Mouse (Mus musculus) left cerebral cortex, postnatal 4 days (tissue): ENCODE data around the gene Copa. TPM values are rescaled to one million over a fixed set of nuclear protein-coding genes. Genes with fewer than 3 reads are reported as not detected.

Source experiments
- DNase-seq: peaks from one replicate; pipeline ENCODE4 v3.0.0-alpha.2; 2022
- intact Hi-C: fragments of 180-260 bp; cut with DNase I; formaldehyde crosslinking; loops from one replicate; pipeline ENCODE4 v1.15.1; 2025
- total RNA-seq, 2 experiments: library from RNA; stranded (reverse); gene quantifications; 2 replicates each; pipeline ENCODE4 v1.2.3; 2021

Gene Copa
- total RNA-seq, 2 experiments from 2014 or later: 195 to 198 TPM

DNA sequence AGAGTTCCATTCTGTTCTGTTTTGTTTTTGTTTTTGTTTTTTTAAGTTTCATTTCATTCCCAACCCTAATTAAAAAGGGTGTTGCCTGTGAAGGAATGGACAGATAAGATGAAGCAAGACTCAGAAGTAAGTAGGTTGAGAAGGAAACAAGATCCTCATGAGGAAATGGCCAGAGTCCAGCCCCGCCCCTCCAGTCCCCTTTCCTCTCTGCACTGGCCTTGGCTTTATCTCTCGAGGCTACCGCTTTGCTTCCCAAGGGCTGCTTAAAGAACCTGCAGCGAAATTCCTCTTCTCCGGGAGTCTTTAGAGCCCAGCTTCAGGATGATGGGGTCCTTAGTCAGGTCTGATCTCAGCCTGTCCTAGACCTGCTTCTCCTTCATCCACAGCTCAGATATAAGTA is 4.3 kb upstream of the Copa start:
- DNase-seq: no peak
- intact Hi-C loops: no loop called here

DNA sequence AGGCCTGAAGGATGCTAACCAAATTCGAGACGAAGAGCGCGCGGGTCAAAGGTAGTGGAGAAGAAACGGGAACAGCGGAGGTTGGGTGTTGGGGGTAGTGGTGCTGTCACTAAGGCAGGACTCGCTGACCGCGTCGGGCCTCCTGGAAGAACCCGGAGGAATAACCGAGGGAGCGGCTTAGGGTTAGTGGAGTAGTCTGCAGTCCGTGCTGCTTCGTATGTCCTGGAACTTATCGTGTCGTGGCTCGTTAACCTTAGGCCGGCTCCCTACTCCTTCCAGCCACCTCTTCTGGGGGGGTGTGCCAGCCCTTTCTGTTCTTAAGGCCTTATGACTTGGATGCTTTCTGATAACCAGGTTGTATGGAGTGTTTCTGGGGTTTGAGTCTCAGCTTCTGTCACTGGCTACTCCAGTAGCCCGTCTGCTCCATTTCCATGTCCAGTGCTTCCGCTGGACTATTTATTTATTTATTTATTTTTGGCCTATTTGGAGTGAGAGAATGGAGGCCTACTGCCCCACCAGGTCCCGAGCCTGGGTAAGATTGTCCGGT is 643 bp downstream of the Copa start:
- intact Hi-C loops: no loop called here
- no peak for DNase-seq

DNA sequence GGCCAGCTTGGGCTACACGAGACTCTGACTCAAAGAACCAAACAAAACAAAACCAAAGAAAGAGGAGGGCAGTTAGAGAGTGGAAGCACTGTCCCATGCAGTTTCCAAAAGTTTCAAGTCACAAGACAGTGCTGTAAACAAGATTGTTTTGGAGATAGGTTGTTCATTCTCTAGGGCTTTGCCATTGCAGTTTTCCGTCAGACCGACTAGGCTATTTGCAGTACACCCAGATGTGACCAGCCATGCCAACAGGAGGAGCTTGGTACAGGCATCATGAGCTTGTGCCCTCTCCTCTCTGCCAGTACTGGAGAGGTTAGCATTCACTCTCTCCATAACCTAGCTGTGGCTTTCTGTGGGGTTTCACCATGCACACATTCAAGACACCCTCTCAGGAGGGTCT is 11.2 kb downstream of the Copa start:
- intact Hi-C loops: no loop called here
- DNase-seq: no peak

DNA sequence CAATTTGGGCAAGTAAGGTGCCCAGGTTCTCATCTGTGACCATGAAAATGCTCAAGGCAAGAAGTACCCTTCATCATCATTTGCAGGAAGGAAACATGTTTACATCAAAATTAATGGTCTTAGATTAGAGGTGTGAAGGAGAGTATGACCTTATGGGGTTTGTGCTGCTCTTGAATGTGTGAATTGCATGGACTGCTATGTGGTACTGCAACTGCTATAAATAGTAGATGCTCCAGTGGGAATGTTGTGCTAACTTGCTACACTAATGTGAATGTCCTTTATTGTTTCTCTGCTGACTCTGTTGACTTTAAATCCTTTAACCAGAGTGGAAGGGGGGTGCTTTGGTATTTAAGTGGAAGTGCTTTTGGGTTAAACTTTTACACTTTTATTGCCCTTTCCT is 12.0 kb downstream of the Copa start:
- no peak for DNase-seq
- intact Hi-C loops: no loop called here

- intact Hi-C loops: no loop called here
- no peak for DNase-seq
Observed at GRCm38 (mm10) chr1:172095202-172095601, 12.9 kb downstream of the Copa start.

GRCm38 (mm10) chr1:172099325-172100033 is 17.1 kb downstream of the Copa start:
- DNase-seq: peak; percentile 29
- intact Hi-C loops: no loop called here

DNA sequence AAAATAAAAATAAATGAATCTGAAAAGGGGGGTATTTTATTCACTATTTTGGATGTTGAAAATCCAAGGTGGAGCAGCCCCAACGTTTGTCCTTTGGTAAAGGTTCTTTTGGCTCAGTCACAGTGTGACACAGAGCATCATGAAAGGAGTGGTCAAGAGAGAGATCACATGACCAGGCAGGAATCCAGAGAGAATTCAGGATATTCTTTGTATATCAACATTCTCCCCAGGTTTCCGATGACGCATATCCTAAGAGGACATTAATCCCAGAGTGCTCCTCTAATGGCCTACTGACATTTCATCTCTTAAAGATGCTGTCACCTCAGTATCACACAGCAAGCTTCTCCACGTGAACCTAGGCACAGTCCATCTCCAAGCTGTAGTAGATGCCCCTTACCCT is 21.3 kb downstream of the Copa start:
- intact Hi-C loops: no loop called here
- DNase-seq: no peak

GRCm38 (mm10) chr1:172105101-172105500 is 22.8 kb downstream of the Copa start:
- intact Hi-C loops: no loop called here
- no peak for DNase-seq

DNA sequence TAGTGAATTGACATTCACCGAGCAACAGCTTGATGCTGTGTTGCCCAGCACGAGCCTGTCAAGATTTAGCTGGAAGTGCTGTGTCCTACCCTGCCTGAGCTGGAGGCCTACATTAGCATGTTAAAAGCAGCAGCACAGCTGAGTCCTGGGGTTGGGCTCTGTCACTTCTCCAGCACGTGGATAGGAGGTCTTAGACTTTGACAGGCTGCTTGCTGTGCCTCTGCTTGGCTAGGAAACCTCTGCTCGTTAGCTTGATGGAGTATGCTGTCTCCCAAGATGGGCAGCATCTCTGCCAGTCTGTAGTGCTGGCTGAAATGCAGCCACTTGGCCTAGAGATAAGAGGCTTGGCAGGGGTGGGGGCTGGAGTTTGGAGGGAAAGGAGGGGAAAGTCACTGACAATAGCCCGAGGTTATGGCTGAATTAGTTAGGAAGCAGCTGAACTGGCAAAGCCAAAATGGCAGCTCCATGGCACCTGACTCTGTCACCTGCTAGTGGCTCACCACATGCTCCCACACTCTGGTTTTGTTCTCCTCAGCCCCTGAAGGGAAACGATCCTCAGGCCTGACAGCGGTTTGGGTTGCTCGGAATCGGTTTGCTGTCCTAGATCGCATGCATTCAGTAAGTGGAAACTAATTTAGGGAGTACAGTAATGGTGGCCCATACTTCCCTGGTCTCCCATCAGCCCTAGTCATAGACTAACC is 25.6 kb downstream of the Copa start:
- peak; percentile 55 for DNase-seq

GRCm38 (mm10) chr1:172116948-172117347 is 34.6 kb downstream of the Copa start:
- intact Hi-C loops: no loop called here
- DNase-seq: no peak

More for the DNA sequence above, 25.6 kb downstream of the Copa start:
- intact Hi-C loops: no loop called here

DNA sequence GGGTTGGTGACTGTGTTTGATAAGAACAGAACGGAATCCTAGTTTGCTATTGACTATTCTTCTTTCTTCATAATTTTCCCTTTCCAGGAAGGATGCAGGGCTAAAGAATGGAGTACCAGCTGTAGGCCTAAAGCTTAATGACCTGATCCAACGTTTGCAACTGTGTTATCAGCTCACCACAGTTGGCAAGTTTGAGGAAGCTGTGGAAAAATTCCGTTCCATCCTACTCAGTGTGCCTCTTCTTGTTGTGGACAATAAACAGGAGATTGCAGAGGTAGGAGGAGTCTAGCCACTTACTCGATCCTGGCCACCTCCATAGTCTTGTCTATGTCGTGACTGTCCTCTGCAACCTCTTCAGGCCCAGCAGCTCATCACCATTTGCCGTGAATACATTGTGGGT is 36.8 kb downstream of the Copa start:
- intact Hi-C loops: no loop called here
- no peak for DNase-seq

- peak; percentile 24 for DNase-seq
- intact Hi-C loops: loop anchor here (10.0 kb wide), 1 partner anchor 195 kb away; no protein-coding TSS in a partner anchor
Observed at GRCm38 (mm10) chr1:172119720-172120119, 37.4 kb downstream of the Copa start.

DNA sequence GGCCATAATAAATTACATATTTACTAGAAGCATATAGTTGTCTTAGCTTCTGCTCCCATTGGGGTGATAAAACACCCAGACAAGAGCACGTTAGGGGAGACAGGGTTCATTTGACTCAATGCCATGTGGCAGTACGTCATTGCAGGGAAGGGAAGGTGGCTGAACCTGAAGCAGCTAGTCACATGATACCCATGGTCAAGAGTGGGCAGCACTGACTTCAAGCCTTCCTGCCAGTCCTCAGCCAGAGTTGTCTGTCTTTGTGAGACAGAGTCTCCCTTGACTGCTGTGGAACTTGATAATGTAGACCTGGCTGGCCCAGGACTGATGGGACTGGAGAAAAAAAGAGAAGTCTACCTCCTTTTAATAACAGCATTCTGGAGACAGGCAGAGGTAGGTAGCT is 40.3 kb downstream of the Copa start:
- intact Hi-C loops: loop anchor here (10.0 kb wide), 1 partner anchor 192 kb away; no protein-coding TSS in a partner anchor
- no peak for DNase-seq

DNA sequence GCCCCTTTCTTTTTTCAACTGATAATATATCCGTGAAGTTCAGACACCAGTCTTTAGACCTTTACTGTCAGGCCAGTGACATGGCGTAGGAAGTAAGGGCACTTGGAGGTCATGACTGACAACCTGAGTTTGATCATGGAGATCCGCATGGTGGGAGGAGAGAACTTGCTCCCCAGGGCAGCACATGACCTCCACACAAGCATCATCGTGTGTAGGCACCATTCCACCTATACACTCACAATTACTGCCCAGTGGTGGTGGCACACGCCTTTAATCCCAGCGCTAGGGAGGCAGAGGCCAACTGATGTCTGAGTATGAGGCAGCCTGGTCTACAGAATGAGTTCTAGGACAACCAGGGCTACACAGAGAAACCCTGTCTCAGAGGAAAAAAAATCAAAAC is 42.2 kb downstream of the Copa start:
- intact Hi-C loops: loop anchor here (10.0 kb wide), 1 partner anchor 190 kb away; no protein-coding TSS in a partner anchor
- DNase-seq: no peak

DNA sequence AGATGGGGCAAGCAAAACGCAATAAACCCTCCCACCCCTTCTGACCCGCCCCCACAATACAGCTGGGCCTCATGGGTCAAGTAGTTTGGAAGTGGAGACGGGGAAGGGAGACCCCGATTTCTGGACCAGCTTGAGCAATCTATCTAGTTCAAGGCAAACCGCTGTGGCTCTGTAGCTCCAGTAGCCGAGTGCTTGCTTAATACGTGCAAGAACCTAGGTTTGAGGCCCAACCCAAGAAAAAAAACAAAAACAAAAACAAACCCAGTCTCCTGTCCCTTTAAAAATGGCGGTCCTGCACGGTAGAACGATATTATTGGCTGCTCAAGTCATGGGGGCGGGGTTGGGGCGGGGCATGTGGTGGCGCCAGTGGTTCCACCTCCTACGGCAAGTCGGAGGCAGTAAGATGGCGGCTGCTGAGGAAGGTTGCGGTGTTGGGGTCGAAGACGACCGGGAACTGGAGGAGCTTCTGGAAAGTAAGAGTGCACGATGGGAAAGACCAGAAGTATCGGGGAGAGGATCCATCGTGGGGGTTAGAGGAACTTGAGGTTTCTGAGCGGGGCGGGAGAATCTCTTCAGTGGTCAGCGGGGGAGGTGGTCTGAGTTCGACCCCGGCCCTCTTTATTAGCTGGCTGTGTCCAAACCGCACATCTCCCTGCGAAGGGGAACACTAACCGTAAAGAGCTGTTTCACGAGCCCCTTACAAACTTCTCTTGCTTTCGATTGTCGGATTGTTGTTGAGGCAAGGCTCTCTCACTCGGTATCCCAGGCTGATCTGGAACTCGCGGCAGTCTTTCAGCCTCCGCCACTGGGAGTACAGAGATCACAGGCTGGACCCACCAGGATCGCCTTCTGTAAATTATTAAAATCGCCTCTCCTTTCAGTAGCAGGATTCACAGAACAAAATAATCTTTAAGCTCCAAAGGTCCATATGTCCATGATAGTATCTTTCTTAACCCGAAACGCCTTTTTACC is 44.3 kb downstream of the Copa start, which contains the start of gene Pex19:
TSS of gene Pex19 (plus strand) at position 380 of the 972 bp plus-strand sequence.
- intact Hi-C loops: loop anchor here (10.0 kb wide), 1 partner anchor 188 kb away; no protein-coding TSS in a partner anchor
- DNase-seq: peak; percentile 87

DNA sequence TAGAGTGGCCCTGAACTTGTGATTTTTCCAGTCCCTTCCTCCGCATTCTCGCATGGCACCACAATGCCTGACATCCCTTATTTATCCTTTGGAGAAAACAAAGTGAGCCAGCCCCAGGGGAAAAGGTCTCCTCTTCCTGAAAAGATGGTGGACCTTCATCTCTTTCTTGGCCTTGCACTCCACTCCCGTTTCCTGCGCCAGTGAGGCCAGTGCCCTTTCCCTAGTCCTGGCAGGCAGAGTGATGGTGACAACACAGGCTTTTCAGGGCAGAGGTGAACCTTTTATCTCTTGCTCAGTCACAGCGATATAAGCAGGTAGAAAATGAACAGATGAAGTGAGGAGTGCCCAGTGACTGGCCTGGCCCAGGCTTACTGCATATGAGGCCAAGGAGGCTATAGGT is 45.2 kb downstream of the Copa start:
- no peak for DNase-seq
- intact Hi-C loops: loop anchor here (10.0 kb wide), 1 partner anchor 187 kb away; no protein-coding TSS in a partner anchor

GRCm38 (mm10) chr1:172128563-172128962 is 46.2 kb downstream of the Copa start:
- intact Hi-C loops: loop anchor here (10.0 kb wide), 1 partner anchor 186 kb away; no protein-coding TSS in a partner anchor
- DNase-seq: no peak

- intact Hi-C loops: loop anchor here (10.0 kb wide), 1 partner anchor 186 kb away; no protein-coding TSS in a partner anchor
- peak; percentile 16 for DNase-seq
Observed at GRCm38 (mm10) chr1:172129108-172129507, 46.8 kb downstream of the Copa start.

DNA sequence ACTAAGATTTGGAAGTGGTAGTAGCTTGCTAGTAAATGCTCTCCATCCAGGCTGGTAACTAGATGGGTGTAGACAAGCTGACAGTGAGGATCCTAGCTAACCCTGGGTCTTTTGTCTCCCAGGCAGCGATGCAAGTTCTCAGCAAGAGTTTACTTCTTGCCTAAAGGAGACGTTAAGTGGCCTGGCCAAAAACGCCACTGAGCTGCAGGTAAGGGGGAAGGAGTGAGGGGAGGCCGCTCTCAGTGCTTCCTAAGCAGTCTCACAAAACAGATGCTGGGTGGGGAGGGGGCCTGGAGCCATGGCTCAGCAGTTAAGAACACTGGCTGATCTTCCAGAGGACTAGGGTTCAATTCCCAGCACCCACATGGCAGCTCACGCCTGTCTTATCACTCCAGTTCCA is 47.5 kb downstream of the Copa start:
- no peak for DNase-seq
- intact Hi-C loops: loop anchor here (10.0 kb wide), 1 partner anchor 185 kb away; no protein-coding TSS in a partner anchor

- DNase-seq: no peak
- intact Hi-C loops: no loop called here
Observed at GRCm38 (mm10) chr1:172132319-172132718, 50.0 kb downstream of the Copa start.
